Mouse (Mus musculus) heart, embryonic 10.5 days (tissue): ENCODE measurements at regions not wholly inside any gene's neighbourhood (a gene's known extent, or its start where the extent isn't known, plus 50 kb on each side); places are given as distances from the start of the nearest gene placed in this dataset.

Experiments
- DNase-seq: peaks from one replicate; pipeline ENCODE4 v3.0.0-alpha.2; 2017; ENCODE audit warnings: low spot score
- H3K27ac ChIP-seq: fragments of 300-500 bp; sonication (generic); 2 replicates; pipeline ENCODE4 v1.5.1; 2016; ENCODE audit warnings: mild to moderate bottlenecking
- H3K27me3 ChIP-seq: fragments of 300-500 bp; sonication (generic); 2 replicates; pipeline ENCODE4 v1.6.1; 2016; ENCODE audit warnings: mild to moderate bottlenecking; ENCODE audit not compliant: poor library complexity, insufficient read depth, severe bottlenecking
- H3K36me3 ChIP-seq: fragments of 300-500 bp; sonication (generic); 2 replicates; pipeline ENCODE4 v1.6.1; 2016; ENCODE audit warnings: mild to moderate bottlenecking, moderate library complexity
- H3K4me1 ChIP-seq: fragments of 300-500 bp; sonication (generic); 2 replicates; pipeline ENCODE4 v1.6.1; 2016; ENCODE audit warnings: mild to moderate bottlenecking
- H3K4me3 ChIP-seq: fragments of 300-500 bp; sonication (generic); 2 replicates; pipeline ENCODE4 v1.5.1; 2016; ENCODE audit warnings: mild to moderate bottlenecking, moderate library complexity
- H3K9me3 ChIP-seq: fragments of 300-500 bp; sonication (generic); 2 replicates; pipeline ENCODE4 v1.6.1; 2016; ENCODE audit warnings: mild to moderate bottlenecking, moderate library complexity
- WGBS: fragments of 180-500 bp; shearing (Covaris S2); methylation state at CpG from one replicate; pipeline ENCODE4 v1.1.7; 2016; 5-methylcytosine and 5-hydroxymethylcytosine counted together

GRCm38 (mm10) chr1:138011581-138011980, 163.9 kb downstream of the Ptprc start:
- Histone ChIP-seq H3K9me3 (no peaks in the 10 kb centered on the region), H3K36me3 (no peaks in the 10 kb centered on the region), H3K27ac (no peak overlapping the region), H3K27me3 (no peaks in the 10 kb centered on the region), H3K4me3 (no peak overlapping the region), H3K4me1 (no peaks in the 10 kb centered on the region)
- WGBS, result 87% methylated on average over 1 of the region's 1 CpGs
- no peak for DNase-seq

- H3K4me1 ChIP-seq, result no peaks in the 10 kb centered on the region
- no peaks in the 10 kb centered on the region for H3K27me3 ChIP-seq
- 53% methylated on average over 7 of the region's 7 CpGs for WGBS
- DNase-seq, result no peak
- no peak overlapping the region for H3K27ac ChIP-seq
- no peak overlapping the region for H3K4me3 ChIP-seq
- no peaks in the 10 kb centered on the region for H3K9me3 ChIP-seq
- H3K36me3 ChIP-seq, result no peaks in the 10 kb centered on the region
Measured at GRCm38 (mm10) chr1:138010910-138011477, 164.5 kb downstream of the Ptprc start.

GRCm38 (mm10) chr1:138006811-138007210, 168.7 kb downstream of the Ptprc start:
- Histone ChIP-seq H3K36me3 (no peaks in the 10 kb centered on the region), H3K27ac (no peak overlapping the region), H3K9me3 (no peaks in the 10 kb centered on the region), H3K4me3 (no peak overlapping the region), H3K4me1 (no peaks in the 10 kb centered on the region), H3K27me3 (no peaks in the 10 kb centered on the region)
- 54% methylated on average over 1 of the region's 1 CpGs for WGBS
- DNase-seq, result no peak

GRCm38 (mm10) chr1:138004319-138004718, 171.2 kb downstream of the Ptprc start:
- 36% methylated on average over 2 of the region's 2 CpGs for WGBS
- H3K27ac ChIP-seq, result no peak overlapping the region
- H3K27me3 ChIP-seq, result no peaks in the 10 kb centered on the region
- no peaks in the 10 kb centered on the region for H3K9me3 ChIP-seq
- H3K4me1 ChIP-seq, result no peaks in the 10 kb centered on the region
- no peak for DNase-seq
- H3K4me3 ChIP-seq, result no peak overlapping the region
- no peaks in the 10 kb centered on the region for H3K36me3 ChIP-seq

- Histone ChIP-seq H3K36me3 (no peaks in the 10 kb centered on the region), H3K4me3 (no peak overlapping the region), H3K27ac (no peak overlapping the region), H3K9me3 (no peaks in the 10 kb centered on the region), H3K4me1 (no peaks in the 10 kb centered on the region), H3K27me3 (no peaks in the 10 kb centered on the region)
- no peak for DNase-seq
- 86% methylated on average over 3 of the region's 3 CpGs for WGBS
Measured at GRCm38 (mm10) chr1:137999268-137999900, 176.1 kb downstream of the Ptprc start.

GRCm38 (mm10) chr1:137996041-137996440, 179.5 kb downstream of the Ptprc start:
- Histone ChIP-seq H3K27ac (no peak overlapping the region), H3K27me3 (no peaks in the 10 kb centered on the region), H3K4me1 (no peaks in the 10 kb centered on the region), H3K4me3 (no peak overlapping the region), H3K9me3 (no peaks in the 10 kb centered on the region), H3K36me3 (no peaks in the 10 kb centered on the region)
- WGBS, result 81% methylated on average over 2 of the region's 2 CpGs
- no peak for DNase-seq

GRCm38 (mm10) chr1:137991936-137992335, 183.6 kb downstream of the Ptprc start:
- DNase-seq, result no peak
- WGBS, result 85% methylated on average over 1 of the region's 1 CpGs
- Histone ChIP-seq H3K4me1 (no peaks in the 10 kb centered on the region), H3K27ac (no peak overlapping the region), H3K4me3 (no peak overlapping the region), H3K9me3 (no peaks in the 10 kb centered on the region), H3K36me3 (no peaks in the 10 kb centered on the region), H3K27me3 (no peaks in the 10 kb centered on the region)

- Histone ChIP-seq H3K27ac (no peak overlapping the region), H3K4me3 (no peak overlapping the region), H3K9me3 (no peaks in the 10 kb centered on the region), H3K27me3 (no peaks in the 10 kb centered on the region), H3K4me1 (no peaks in the 10 kb centered on the region), H3K36me3 (no peaks in the 10 kb centered on the region)
- DNase-seq, result no peak
- WGBS, result 85% methylated on average over 5 of the region's 5 CpGs
Measured at GRCm38 (mm10) chr1:137991412-137991811, 184.1 kb downstream of the Ptprc start.

GRCm38 (mm10) chr1:137973406-137973805, 202.1 kb downstream of the Ptprc start:
- H3K4me1 ChIP-seq, result 0 out of 2 replicates have a peak, but pooled peaks cover 5% of the 10 kb centered on the region
- no peak overlapping the region for H3K27ac ChIP-seq
- DNase-seq, result no peak

GRCm38 (mm10) chr1:137972620-137973350, 202.7 kb downstream of the Ptprc start:
- H3K27ac ChIP-seq, result no peak overlapping the region
- DNase-seq, result no peak

More at GRCm38 (mm10) chr1:137973406-137973805, 202.1 kb downstream of the Ptprc start:
- Histone ChIP-seq H3K9me3 (no peaks in the 10 kb centered on the region), H3K27me3 (no peaks in the 10 kb centered on the region), H3K4me3 (no peak overlapping the region), H3K36me3 (no peaks in the 10 kb centered on the region)
- 63% methylated on average over 3 of the region's 3 CpGs for WGBS

GRCm38 (mm10) chr1:137966151-137966836, 209.2 kb downstream of the Ptprc start:
- Histone ChIP-seq H3K4me1 (no peaks in the 10 kb centered on the region), H3K36me3 (peaks cover 23% of the 10 kb centered on the region), H3K27me3 (no peaks in the 10 kb centered on the region), H3K9me3 (no peaks in the 10 kb centered on the region), H3K27ac (no peak overlapping the region), H3K4me3 (no peak overlapping the region)
- DNase-seq, result no peak
- 84% methylated on average over 16 of the region's 16 CpGs for WGBS

More at GRCm38 (mm10) chr1:137972620-137973350, 202.7 kb downstream of the Ptprc start:
- H3K27me3 ChIP-seq, result no peaks in the 10 kb centered on the region
- 0 out of 2 replicates have a peak, but pooled peaks cover 5% of the 10 kb centered on the region for H3K4me1 ChIP-seq
- 78% methylated on average over 6 of the region's 6 CpGs for WGBS
- H3K36me3 ChIP-seq, result no peaks in the 10 kb centered on the region
- H3K9me3 ChIP-seq, result no peaks in the 10 kb centered on the region
- no peak overlapping the region for H3K4me3 ChIP-seq

GRCm38 (mm10) chr1:137963656-137964055, 211.9 kb downstream of the Ptprc start:
- Histone ChIP-seq H3K9me3 (no peaks in the 10 kb centered on the region), H3K27ac (no peak overlapping the region), H3K36me3 (peaks cover 30% of the 10 kb centered on the region), H3K4me3 (no peak overlapping the region), H3K4me1 (no peaks in the 10 kb centered on the region), H3K27me3 (no peaks in the 10 kb centered on the region)
- 92% methylated on average over 6 of the region's 6 CpGs for WGBS
- DNase-seq, result no peak

- Histone ChIP-seq H3K4me3 (no peak overlapping the region), H3K9me3 (no peaks in the 10 kb centered on the region), H3K36me3 (peaks cover 20% of the 10 kb centered on the region), H3K27me3 (no peaks in the 10 kb centered on the region), H3K4me1 (no peaks in the 10 kb centered on the region), H3K27ac (no peak overlapping the region)
- WGBS, result 72% methylated on average over 3 of the region's 3 CpGs
- DNase-seq, result no peak
Measured at GRCm38 (mm10) chr1:137958040-137958439, 217.5 kb downstream of the Ptprc start.
